Mouse (Mus musculus) lung, postnatal 0 days (tissue): ENCODE measurements at regions not wholly inside any gene's neighbourhood (a gene's known extent, or its start where the extent isn't known, plus 50 kb on each side); places are given as distances from the start of the nearest gene placed in this dataset.

Experiments
- ATAC-seq: fragments of 200-750 bp; cut with Nextera tagmentation; 2 replicates; pipeline ENCODE4 v1.8.0; 2017; ENCODE audit warnings: moderate library complexity
- DNase-seq: peaks from one replicate; pipeline ENCODE4 v3.0.0-alpha.2; 2016; ENCODE audit warnings: low spot score
- H3K27ac ChIP-seq: fragments of 300-500 bp; sonication (generic); 2 replicates; pipeline ENCODE4 v1.5.1; 2014; ENCODE audit warnings: antibody characterized with exemption, mild to moderate bottlenecking, low read length, mixed read lengths
- H3K27me3 ChIP-seq: fragments of 300-500 bp; sonication (generic); replicated peaks from 2 replicates; pipeline ENCODE4 v1.6.1; 2014; ENCODE audit warnings: low read length, mixed read lengths; ENCODE audit not compliant: insufficient read depth
- H3K36me3 ChIP-seq: fragments of 300-500 bp; sonication (generic); 2 replicates; pipeline ENCODE4 v1.6.1; 2014; ENCODE audit warnings: low read length, mixed read lengths; ENCODE audit not compliant: insufficient read depth
- H3K4me1 ChIP-seq: fragments of 300-500 bp; sonication (generic); 2 replicates; pipeline ENCODE4 v1.6.1; 2014; ENCODE audit warnings: antibody characterized with exemption, low read depth, low read length, mixed read lengths; ENCODE audit not compliant: insufficient read depth
- H3K4me2 ChIP-seq: fragments of 300-500 bp; sonication (generic); replicated peaks from 2 replicates; pipeline ENCODE4 v1.6.1; 2014; ENCODE audit warnings: low read depth, mild to moderate bottlenecking, low read length, moderate library complexity, mixed read lengths
- H3K4me3 ChIP-seq: fragments of 300-500 bp; sonication (generic); 2 replicates; pipeline ENCODE4 v1.5.1; 2014; ENCODE audit warnings: low read depth, low read length
- H3K9ac ChIP-seq: fragments of 300-500 bp; sonication (generic); replicated peaks from 2 replicates; pipeline ENCODE4 v1.6.1; 2014; ENCODE audit warnings: low read depth, mild to moderate bottlenecking
- H3K9me3 ChIP-seq: fragments of 300-500 bp; sonication (generic); 2 replicates; pipeline ENCODE4 v1.6.1; 2016; ENCODE audit warnings: low read length, mixed read lengths
- CTCF ChIP-seq: IDR thresholded peaks from 2 replicates; pipeline ENCODE4 v1.5.1; 2016; ENCODE audit warnings: antibody characterized with exemption, mild to moderate bottlenecking
- EP300 ChIP-seq: IDR thresholded peaks from 2 replicates; pipeline ENCODE4 v1.6.1; 2016; ENCODE audit warnings: antibody characterized with exemption, mild to moderate bottlenecking, control low read depth
- WGBS: fragments of 180-500 bp; shearing (Covaris S2); extraction: QIAGEN DNeasy Blood & Tissue Kit; methylation state at CpG from one replicate; pipeline ENCODE4 v1.1.7; 2014; 5-methylcytosine and 5-hydroxymethylcytosine counted together

DNA sequence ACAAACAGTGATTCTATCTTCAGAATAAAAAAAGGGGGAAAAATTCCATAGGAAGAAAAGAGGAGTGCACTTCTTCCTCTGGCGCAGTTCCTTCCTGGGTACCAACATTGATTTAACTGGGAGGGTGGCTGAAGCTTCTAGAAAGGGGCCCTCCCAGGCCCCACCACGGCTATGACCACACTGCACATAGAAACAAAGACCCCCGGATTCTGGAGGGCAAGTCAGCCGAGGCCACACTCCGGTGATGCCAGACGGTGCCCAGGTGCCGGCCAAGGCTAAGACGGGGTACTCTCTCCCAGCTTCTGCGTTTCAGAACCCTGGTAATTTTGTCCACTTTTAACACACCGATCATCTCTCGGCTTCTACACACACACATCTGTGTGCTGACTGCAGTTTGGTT is 435.8 kb downstream of the Zfp536 start:
- Histone ChIP-seq H3K36me3 (no peaks in the 10 kb centered on the region), H3K4me1 (peaks cover 4% of the 10 kb centered on the region; the same call in 1 of the 2 replicates), H3K27me3 (no peaks in the 10 kb centered on the region), H3K4me2 (no peak overlapping the region), H3K9ac (no peak overlapping the region), H3K27ac (no peak overlapping the region), H3K9me3 (no peaks in the 10 kb centered on the region), H3K4me3 (no peak overlapping the region)
- WGBS = 50% methylated on average over 11 of the region's 11 CpGs
- TF ChIP-seq CTCF (no peak), EP300 (no peak)
- DNase-seq (no peak), ATAC-seq (no peak)

GRCm38 (mm10) chr7:37338067-37338501 is 435.4 kb downstream of the Zfp536 start:
- Histone ChIP-seq H3K27me3 (no peaks in the 10 kb centered on the region), H3K4me1 (peaks cover 6% of the 10 kb centered on the region; the same call in 1 of the 2 replicates), H3K9ac (no peak overlapping the region), H3K36me3 (no peaks in the 10 kb centered on the region), H3K4me2 (no peak overlapping the region), H3K9me3 (no peaks in the 10 kb centered on the region), H3K4me3 (no peak overlapping the region), H3K27ac (no peak overlapping the region)
- WGBS = 34% methylated on average over 11 of the region's 11 CpGs
- ATAC-seq (no peak), DNase-seq (no peak)
- TF ChIP-seq CTCF = no peak
- TF ChIP-seq EP300 = no peak

DNA sequence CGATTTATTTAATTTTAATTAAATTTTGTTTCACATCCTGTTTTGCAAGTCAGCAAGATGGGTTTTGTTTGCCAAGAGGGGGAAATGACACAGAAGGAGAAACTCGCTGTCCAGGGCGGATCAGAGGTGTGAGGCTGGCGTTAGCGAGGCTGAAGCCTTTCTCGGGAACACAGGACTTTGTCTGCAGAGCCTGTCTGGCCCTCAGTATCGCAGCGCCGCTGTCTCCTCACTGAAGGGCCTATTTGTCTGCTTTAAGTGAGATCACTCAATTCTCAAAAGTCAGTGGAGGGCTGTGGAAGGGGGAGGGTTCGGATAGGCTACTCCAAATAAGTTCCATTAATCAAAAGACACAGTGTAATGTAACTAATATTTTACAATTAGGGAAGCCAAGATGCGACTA is 430.8 kb downstream of the Zfp536 start:
- ATAC-seq (0 out of 2 replicates have a peak, but pooled peaks have one; percentile 16), DNase-seq (no peak)
- Histone ChIP-seq H3K27me3 (no peaks in the 10 kb centered on the region), H3K4me2 (peak overlapping the region; percentile 50), H3K4me3 (peak overlapping the region; percentile 14; the same call in 1 of the 2 replicates), H3K9ac (no peak overlapping the region), H3K9me3 (no peaks in the 10 kb centered on the region), H3K27ac (no peak overlapping the region), H3K36me3 (no peaks in the 10 kb centered on the region), H3K4me1 (peaks cover 4% of the 10 kb centered on the region; the same call in 1 of the 2 replicates)
- TF ChIP-seq CTCF (no peak), EP300 (no peak)
- 20% methylated on average over 11 of the region's 11 CpGs for WGBS

- peak; percentile 25 for DNase-seq
- H3K27ac ChIP-seq = no peak overlapping the region
- peak overlapping the region; percentile 50 for H3K4me2 ChIP-seq
- H3K4me1 ChIP-seq = peaks cover 4% of the 10 kb centered on the region; the same call in 1 of the 2 replicates
- ATAC-seq = no peak
- H3K9me3 ChIP-seq = no peaks in the 10 kb centered on the region
- H3K4me3 ChIP-seq = peak overlapping the region; percentile 14; the same call in 1 of the 2 replicates
- no peaks in the 10 kb centered on the region for H3K27me3 ChIP-seq
- H3K36me3 ChIP-seq = no peaks in the 10 kb centered on the region
- TF ChIP-seq EP300 (no peak), CTCF (peak; percentile 17; the same call in 1 of the 2 replicates)
- H3K9ac ChIP-seq = no peak overlapping the region
- 23% methylated on average over 23 of the region's 23 CpGs for WGBS
Observed at GRCm38 (mm10) chr7:37343021-37343593, 430.3 kb downstream of the Zfp536 start.

DNA sequence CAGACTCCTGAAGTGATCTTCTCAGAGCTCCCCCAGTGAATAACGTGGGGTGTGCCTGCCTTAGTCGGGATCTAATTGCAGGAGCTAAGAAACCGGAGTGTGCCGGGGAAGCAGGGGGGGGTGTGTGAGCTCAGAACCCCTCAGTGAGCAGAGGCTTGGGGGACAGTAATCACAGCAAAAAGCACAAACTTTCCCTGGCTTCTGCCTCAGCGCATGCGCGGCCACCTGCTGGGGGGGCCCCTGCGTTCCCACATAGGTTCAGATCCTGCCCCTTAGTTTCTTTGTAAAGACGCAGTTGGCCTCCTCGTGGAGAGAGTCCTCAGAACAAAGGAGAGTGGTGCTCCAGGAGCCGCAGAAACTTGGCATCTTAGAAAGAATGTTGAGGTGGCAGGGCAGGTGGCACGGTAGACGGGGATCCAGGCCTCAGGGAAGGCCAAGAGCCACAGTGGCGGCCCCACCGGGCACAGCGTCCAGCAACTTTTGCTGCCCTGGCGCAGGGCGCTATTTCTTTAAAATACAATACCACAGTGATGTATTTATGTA is 429.7 kb downstream of the Zfp536 start:
- no peak overlapping the region for H3K27ac ChIP-seq
- 38% methylated on average over 18 of the region's 18 CpGs for WGBS
- no peaks in the 10 kb centered on the region for H3K27me3 ChIP-seq
- ATAC-seq (peak; percentile 67), DNase-seq (peak; percentile 63)
- 0 out of 2 replicates have a peak overlapping the region, but pooled peaks have one; percentile 14 for H3K4me3 ChIP-seq
- no peak overlapping the region for H3K9ac ChIP-seq
- H3K36me3 ChIP-seq = no peaks in the 10 kb centered on the region
- no peaks in the 10 kb centered on the region for H3K9me3 ChIP-seq
- peak overlapping the region; percentile 50 for H3K4me2 ChIP-seq
- TF ChIP-seq EP300 (no peak), CTCF (no peak)
- H3K4me1 ChIP-seq = peaks cover 4% of the 10 kb centered on the region; the same call in 1 of the 2 replicates

- Histone ChIP-seq H3K4me1 (peaks cover 4% of the 10 kb centered on the region; the same call in 1 of the 2 replicates), H3K27ac (no peak overlapping the region), H3K4me2 (no peak overlapping the region), H3K9me3 (no peaks in the 10 kb centered on the region), H3K27me3 (no peaks in the 10 kb centered on the region), H3K36me3 (no peaks in the 10 kb centered on the region), H3K9ac (no peak overlapping the region), H3K4me3 (no peak overlapping the region)
- TF ChIP-seq EP300 (no peak), CTCF (peak; percentile 96)
- WGBS = 3% methylated on average over 10 of the region's 10 CpGs
- DNase-seq (peak; percentile 89), ATAC-seq (peak; percentile 48)
Observed at GRCm38 (mm10) chr7:37346041-37346440, 427.4 kb downstream of the Zfp536 start.
